ENCODE assay signal across 17 mouse cellular contexts in the genomic region with DNA sequence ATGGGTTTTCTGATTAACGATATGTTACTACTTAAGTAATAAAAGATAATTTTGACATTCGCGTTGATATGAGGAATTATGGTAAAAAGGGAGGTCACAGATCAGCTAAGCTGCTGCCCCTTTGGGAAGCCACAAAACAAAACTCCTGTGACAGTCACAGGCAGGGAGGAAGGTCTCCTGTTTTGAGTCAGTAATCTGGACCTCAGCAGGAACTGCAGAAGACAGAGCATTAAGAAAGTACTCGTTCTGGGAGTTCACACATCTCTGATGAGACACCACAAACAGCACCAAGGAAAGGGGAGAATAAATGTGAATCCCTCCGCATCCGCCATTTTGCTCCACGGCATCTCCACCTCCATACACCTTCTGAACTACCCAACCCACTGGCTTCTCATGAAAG.
"Had no signal": no experiment of that assay in that cellular context is flagged by ENCODE, and none has a peak within 500 bp of the region (broad histone marks: within the 10 kb centered on the region; RNA-seq: fewer than 3 reads in every experiment).

No protein-coding gene starts in this region.

- ATAC-seq: lung, postnatal 0 days; midbrain, embryonic 13.5 days; midbrain, embryonic 15.5 days had no signal

- H3K9ac ChIP-seq: lung, embryonic 15.5 days; midbrain, embryonic 13.5 days; midbrain, embryonic 15.5 days; neural tube, embryonic 12.5 days; stomach, embryonic 15.5 days had no signal

- H3K27me3 ChIP-seq: lung, embryonic 15.5 days; megakaryocyte, embryonic 14.5 days; midbrain, embryonic 13.5 days; midbrain, embryonic 15.5 days; neural tube, embryonic 12.5 days; stomach, embryonic 15.5 days had no signal

- H3K4me1 ChIP-seq: lung, embryonic 15.5 days; stomach, embryonic 15.5 days had no signal

- DNase-seq: lung, adult 2 months; lung, postnatal 14 days; lung, postnatal 36 days; right cerebral cortex, postnatal 14 days; thymus, adult 2 months; thymus, postnatal 25 days; thymus, postnatal 4 days had no signal

- H3K36me3 ChIP-seq: lung, embryonic 15.5 days; midbrain, embryonic 13.5 days; midbrain, embryonic 15.5 days; neural tube, embryonic 12.5 days; stomach, embryonic 15.5 days had no signal

- H3K4me3 ChIP-seq: lung, embryonic 15.5 days; megakaryocyte, embryonic 14.5 days; midbrain, embryonic 13.5 days; midbrain, embryonic 15.5 days; neural tube, embryonic 12.5 days; stomach, embryonic 15.5 days had no signal

- H3K27ac ChIP-seq: lung, embryonic 15.5 days; macrophage; midbrain, embryonic 13.5 days; midbrain, embryonic 15.5 days; neural tube, embryonic 12.5 days; stomach, embryonic 15.5 days; stomach, postnatal 0 days had no signal

- H3K4me2 ChIP-seq: lung, embryonic 15.5 days; midbrain, embryonic 11.5 days; midbrain, embryonic 13.5 days; midbrain, embryonic 15.5 days; neural tube, embryonic 12.5 days; stomach, embryonic 15.5 days had no signal

- H3K9me3 ChIP-seq: lung, embryonic 15.5 days; megakaryocyte, embryonic 14.5 days; midbrain, embryonic 13.5 days; midbrain, embryonic 15.5 days; neural tube, embryonic 12.5 days; stomach, embryonic 15.5 days had no signal
